Mouse (Mus musculus) macrophage (primary cell): Measurements from ENCODE around the gene Cep128. TPM values are rescaled to one million over a fixed set of nuclear protein-coding genes. Genes with fewer than 3 reads are reported as not detected.

Experiments
- H3K27ac ChIP-seq: fragments of 350-480 bp; formaldehyde crosslinking; 2 replicates; pipeline ENCODE4 v1.9.0; 2021
- H3K36me3 ChIP-seq: fragments of 350-480 bp; formaldehyde crosslinking; 2 replicates; pipeline ENCODE4 v1.9.0; 2021; ENCODE audit errors: inconsistent target
- H3K4me3 ChIP-seq: fragments of 350-480 bp; formaldehyde crosslinking; 2 replicates; pipeline ENCODE4 v1.9.0; 2021; ENCODE audit errors: inconsistent target
- H3K79me2 ChIP-seq: fragments of 350-480 bp; formaldehyde crosslinking; 2 replicates; pipeline ENCODE4 v1.9.0; 2021; ENCODE audit errors: inconsistent target
- WGBS: methylation state at CpG from one replicate; pipeline ENCODE4 v1.1.7; 2026; ENCODE audit warnings: inconsistent platforms; ENCODE audit not compliant: missing documents; 5-methylcytosine and 5-hydroxymethylcytosine counted together
- polyA plus RNA-seq: library from polyadenylated mRNA; stranded (reverse); fragments of 250-400 nt; gene quantifications from 3 replicates; pipeline ENCODE4 v1.2.4, GENCODE M21; 2018; ENCODE audit warnings: inconsistent platforms

Cep128 gene
- polyA plus RNA-seq, 1 experiment from 2014 or later, result 17.9 TPM

DNA sequence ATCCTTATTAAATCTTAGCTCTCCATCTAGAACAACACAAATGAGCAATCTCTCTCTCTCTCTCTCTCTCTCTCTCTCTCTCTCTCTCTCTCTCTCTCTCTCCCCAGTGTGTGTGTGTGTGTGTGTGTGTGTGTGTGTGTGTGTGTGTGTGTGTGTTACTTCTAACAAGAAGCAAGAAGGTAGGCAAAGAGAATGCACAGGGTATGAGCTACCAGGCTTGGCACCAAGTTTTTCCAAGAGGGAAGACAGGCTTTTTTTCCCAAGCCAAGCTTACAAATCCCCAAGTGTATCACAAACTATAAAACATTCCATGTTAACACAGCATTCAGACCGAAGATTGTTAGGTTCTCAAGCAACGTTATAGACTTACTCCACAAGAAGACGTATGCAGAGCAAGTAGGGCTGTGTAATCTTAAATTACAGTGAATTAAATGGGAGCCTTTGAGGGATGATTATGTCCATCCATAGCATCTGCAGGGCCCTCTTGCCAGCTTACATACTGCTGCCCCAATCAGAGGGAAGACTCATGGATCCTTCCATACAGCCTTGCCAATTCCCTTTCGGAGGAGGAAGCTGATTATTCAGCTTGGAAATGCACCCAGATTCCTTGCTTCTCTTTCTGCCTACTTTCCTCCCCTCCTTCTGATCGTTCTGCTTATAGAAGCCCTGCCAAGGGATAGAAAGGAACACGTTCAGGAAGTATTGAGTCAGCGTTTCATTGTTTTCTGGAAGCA is 429.3 kb downstream of the Cep128 start:
- 80% methylated on average over 6 of the region's 7 CpGs for WGBS
- Histone ChIP-seq H3K4me3 (no peak overlapping the region), H3K36me3 (no peaks in the 10 kb centered on the region), H3K27ac (no peak overlapping the region), H3K79me2 (no peaks in the 10 kb centered on the region)

Other genes starting within 250 kb of the Cep128 start
- not detected in 3 replicates for gene Tshr, start 154 bp upstream of the Cep128 start, polyA plus RNA-seq
- gene Gtf2a1, start 206.1 kb upstream of the Cep128 start, polyA plus RNA-seq, result 25.3 to 34.3 TPM (median 28.7 TPM) in 3 replicates